Mouse (Mus musculus) limb, embryonic 10.5 days (tissue): Measurements from ENCODE around the gene Kremen2. TPM values are rescaled to one million over a fixed set of nuclear protein-coding genes. Genes with fewer than 3 reads are reported as not detected.

ENCODE experiments used
- DNase-seq: peaks from one replicate; pipeline ENCODE4 v3.0.0-alpha.2; 2017; ENCODE audit warnings: low spot score
- H3K27ac ChIP-seq: fragments of 300-500 bp; sonication (generic); 2 replicates; pipeline ENCODE4 v1.5.1; 2016; ENCODE audit warnings: mild to moderate bottlenecking
- H3K27me3 ChIP-seq: fragments of 300-500 bp; sonication (generic); 2 replicates; pipeline ENCODE4 v1.6.1; 2016; ENCODE audit warnings: low read depth, mild to moderate bottlenecking; ENCODE audit not compliant: poor library complexity, severe bottlenecking
- H3K36me3 ChIP-seq: fragments of 300-500 bp; sonication (generic); 2 replicates; pipeline ENCODE4 v1.6.1; 2016; ENCODE audit warnings: mild to moderate bottlenecking, moderate library complexity
- H3K4me1 ChIP-seq: fragments of 300-500 bp; sonication (generic); 2 replicates; pipeline ENCODE4 v1.6.1; 2016
- H3K4me3 ChIP-seq: fragments of 300-500 bp; sonication (generic); 2 replicates; pipeline ENCODE4 v1.5.1; 2016; ENCODE audit warnings: mild to moderate bottlenecking, moderate library complexity
- H3K9me3 ChIP-seq: fragments of 300-500 bp; sonication (generic); replicated peaks from 2 replicates; pipeline ENCODE4 v1.6.1; 2016; ENCODE audit warnings: mild to moderate bottlenecking
- WGBS: fragments of 180-500 bp; shearing (Covaris S2); methylation state at CpG from one replicate; pipeline ENCODE4 v1.1.7; 2016; 5-methylcytosine and 5-hydroxymethylcytosine counted together
- polyA plus RNA-seq: library from polyadenylated mRNA; unstranded; fragments of >200 nt; fragmentation: Nextera tagmentation; extraction: Ambion mirVana; gene quantifications from 2 replicates; pipeline ENCODE4 v1.2.1, GENCODE M21; 2016

Gene Kremen2
- polyA plus RNA-seq, 1 experiment from 2014 or later = 19.5 TPM

DNA sequence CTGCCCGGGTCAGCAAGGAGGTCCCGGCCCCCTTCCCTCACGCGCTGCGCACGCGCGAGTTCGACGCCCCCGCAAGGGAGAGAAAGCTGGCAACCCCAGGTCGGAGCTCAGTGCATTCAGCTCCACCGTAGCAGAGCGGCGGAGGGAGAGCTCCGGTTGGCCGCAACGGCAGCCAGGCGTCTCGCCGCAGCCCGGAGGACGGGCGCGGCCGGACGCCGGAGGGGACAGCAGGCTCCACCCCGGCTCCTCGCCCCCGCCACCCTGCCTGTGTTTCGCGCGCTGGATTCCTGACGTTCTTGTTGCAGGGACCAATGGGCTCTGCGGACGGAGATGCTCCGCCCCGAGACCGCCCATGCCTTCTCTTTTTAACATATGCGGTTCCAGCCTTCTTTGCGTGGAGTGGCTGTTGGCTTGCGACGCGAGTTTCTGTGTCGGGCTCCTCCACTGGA lies 5.5 kb downstream of the Kremen2 start:
- under 1% methylated on average over 37 of the region's 46 CpGs for WGBS
- Histone ChIP-seq H3K27ac (peak overlapping the region; percentile 78), H3K9me3 (0 out of 2 replicates have a peak, but pooled peaks cover 3% of the 10 kb centered on the region), H3K27me3 (peaks cover 98% of the 10 kb centered on the region), H3K4me3 (peak overlapping the region; percentile 71), H3K4me1 (peaks cover 51% of the 10 kb centered on the region), H3K36me3 (peaks cover 25% of the 10 kb centered on the region)
- DNase-seq = peak; percentile 87

DNA sequence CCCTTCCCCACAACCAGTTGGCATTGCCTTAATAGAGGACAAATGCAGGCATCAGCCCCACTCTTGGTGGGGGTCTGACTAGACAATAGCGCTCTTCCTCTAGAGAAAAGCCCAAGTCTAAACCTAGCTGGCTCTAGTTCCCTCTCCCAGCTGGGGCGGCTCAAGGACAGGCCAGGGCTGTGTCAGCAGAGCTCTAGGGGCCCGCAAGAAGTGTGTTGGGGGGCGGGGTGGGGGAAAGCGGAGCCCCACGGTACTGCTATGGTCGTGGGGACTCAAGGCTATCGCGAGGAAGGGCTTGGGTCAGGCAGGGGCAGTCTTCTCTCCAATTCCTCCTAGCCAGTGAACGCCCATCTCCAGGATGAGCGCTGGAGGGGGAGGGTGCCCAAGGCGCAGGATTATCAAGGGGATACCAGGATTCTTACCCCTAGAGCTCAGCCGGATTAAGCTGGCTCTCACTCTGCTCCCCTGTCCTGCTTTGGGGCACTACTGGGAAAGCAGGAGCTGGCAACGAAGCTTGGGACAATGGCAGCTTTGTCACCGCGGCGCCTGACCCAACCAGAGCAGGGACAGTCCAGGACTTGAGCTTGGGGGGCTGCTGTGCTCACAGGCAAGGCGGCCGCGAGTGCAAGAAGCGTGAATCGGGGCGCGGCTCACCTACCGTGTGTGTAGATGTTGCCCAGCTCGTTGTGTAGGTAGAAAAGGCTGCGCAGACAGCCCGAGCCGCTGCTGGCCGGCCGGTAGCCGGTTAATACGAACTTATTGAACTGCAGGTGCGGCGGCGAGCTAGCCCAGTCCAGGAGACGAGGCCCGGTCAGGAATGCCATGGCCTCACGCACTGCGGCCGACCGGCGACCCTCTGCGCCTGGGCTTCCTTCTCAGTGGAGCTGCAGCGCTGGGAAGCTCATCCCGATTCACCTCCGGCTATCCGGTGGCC lies 6.2 kb downstream of the Kremen2 start:
- 1% methylated on average over 48 of the region's 48 CpGs for WGBS
- peaks cover 44% of the 10 kb centered on the region for H3K4me1 ChIP-seq
- peaks cover 32% of the 10 kb centered on the region for H3K36me3 ChIP-seq
- peak overlapping the region; percentile 71 for H3K4me3 ChIP-seq
- H3K27me3 ChIP-seq = peaks cover 92% of the 10 kb centered on the region
- no peak for DNase-seq
- peak overlapping the region; percentile 78 for H3K27ac ChIP-seq
- H3K9me3 ChIP-seq = 0 out of 2 replicates have a peak, but pooled peaks cover 3% of the 10 kb centered on the region

DNA sequence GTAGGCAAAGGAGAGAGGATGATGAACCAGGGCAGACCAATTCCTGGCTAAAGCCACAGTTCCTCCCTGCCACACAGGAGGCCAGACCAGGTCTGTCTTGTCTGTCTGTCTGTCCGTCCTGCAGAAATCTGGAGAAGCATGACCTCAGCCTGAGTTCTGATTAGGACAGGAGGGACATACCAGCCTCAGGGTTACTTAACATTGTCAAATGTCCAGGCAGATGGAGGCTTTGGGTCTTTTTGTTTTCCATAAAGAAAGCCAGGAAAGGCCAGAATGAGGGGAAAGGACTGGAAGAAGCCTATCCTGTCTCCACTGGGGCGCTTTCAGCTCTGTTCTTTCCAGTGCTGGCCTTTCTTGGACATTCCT lies 6.8 kb downstream of the Kremen2 start:
- Histone ChIP-seq H3K36me3 (peaks cover 38% of the 10 kb centered on the region), H3K27me3 (peaks cover 85% of the 10 kb centered on the region), H3K4me1 (peaks cover 42% of the 10 kb centered on the region), H3K4me3 (peak overlapping the region; percentile 71), H3K27ac (no peak overlapping the region), H3K9me3 (0 out of 2 replicates have a peak, but pooled peaks cover 3% of the 10 kb centered on the region)
- WGBS = 45% methylated on average over 2 of the region's 2 CpGs
- DNase-seq = no peak

DNA sequence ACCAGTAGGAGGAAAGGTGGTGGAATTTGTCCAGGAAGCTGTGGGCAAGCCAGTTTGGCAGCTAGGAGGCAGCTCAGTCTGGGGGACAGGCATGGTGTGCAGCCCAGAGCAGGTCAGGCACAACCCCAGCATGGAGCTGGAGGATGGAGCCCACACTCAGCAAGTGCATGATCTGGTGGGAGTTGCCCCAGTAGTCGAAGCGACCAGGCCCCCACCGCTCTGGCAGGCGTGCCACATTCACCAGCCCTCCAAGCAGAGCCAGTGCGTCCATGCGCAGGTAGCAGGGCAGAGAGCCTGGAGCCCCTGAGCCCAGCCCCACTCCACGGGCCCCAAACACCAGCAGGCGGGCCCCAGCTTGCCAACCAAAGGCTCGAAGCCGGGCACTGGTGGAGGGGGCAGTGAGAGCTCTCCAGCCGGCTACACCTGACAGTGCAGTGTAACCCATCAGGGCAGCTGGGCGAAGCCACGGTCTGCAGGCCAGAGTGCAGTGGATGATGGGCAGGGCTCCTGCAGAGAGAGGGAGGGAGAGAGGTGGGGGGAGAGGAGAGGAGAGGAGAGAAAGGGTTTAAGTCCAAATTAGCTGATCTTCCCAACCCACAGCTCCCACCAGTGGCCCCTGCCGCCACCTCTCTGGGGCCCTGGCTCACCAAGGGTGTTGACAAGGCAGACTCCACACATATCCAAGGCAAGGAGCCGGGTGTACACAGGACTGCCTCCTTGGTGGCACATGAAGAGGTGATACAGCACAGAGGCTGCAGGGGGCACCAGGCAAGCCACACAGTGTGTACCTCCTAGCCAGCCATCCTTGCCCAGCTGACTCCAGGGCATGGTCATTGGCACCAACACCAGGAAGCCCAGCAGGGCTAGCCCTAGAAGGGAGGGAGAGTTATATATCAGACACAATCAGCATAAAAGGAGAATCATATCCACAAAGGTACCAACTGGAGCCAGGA lies 7.9 kb downstream of the Kremen2 start:
- no peak overlapping the region for H3K27ac ChIP-seq
- WGBS = 60% methylated on average over 15 of the region's 15 CpGs
- H3K36me3 ChIP-seq = peaks cover 49% of the 10 kb centered on the region
- 0 out of 2 replicates have a peak, but pooled peaks cover 3% of the 10 kb centered on the region for H3K9me3 ChIP-seq
- no peak overlapping the region for H3K4me3 ChIP-seq
- H3K4me1 ChIP-seq = peaks cover 43% of the 10 kb centered on the region
- peaks cover 75% of the 10 kb centered on the region for H3K27me3 ChIP-seq
- peak; percentile 36 for DNase-seq

DNA sequence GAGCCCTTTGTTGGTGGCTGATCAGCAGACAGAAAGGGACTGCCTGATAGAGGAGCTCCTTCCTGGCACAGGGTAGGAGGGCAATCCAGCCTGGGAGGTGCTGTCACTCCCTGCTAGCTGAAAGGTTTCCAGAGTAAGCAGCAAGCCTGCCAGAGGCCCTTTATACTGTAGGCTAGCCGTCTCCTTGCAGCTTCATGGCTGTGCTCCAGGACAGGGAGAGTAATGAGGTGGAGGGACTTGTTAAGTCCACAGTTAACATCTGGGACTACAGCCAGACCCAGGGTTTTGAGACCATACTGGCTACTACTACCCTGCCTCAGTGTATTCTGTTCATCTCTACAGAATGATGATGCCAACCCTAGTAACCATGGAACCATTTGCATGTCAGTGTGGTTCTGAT lies 11.3 kb downstream of the Kremen2 start:
- Histone ChIP-seq H3K9me3 (0 out of 2 replicates have a peak, but pooled peaks cover 3% of the 10 kb centered on the region), H3K27ac (no peak overlapping the region), H3K27me3 (peaks cover 40% of the 10 kb centered on the region), H3K4me1 (peaks cover 17% of the 10 kb centered on the region), H3K36me3 (peaks cover 53% of the 10 kb centered on the region), H3K4me3 (no peak overlapping the region)
- DNase-seq = no peak
- WGBS = 89% methylated on average over 1 of the region's 1 CpGs

DNA sequence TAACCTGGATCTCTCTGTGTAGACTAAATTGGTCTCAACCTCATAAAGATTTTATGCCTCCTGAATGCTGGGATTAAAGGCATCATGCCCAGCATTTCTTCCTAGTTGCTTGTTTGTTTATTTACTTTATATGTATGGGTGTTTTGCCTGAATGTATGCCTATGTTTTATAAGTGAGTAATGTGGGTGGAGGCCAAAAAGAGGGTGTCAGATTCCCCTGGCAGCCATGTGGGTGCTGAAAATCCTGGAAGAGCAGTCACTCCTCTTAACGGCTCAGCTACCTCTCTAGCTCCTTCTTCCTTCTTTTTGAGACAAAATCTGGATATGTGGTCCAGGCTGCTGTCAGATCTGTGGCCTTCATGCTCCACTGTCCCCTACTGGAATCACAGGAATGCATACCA lies 15.2 kb downstream of the Kremen2 start:
- Histone ChIP-seq H3K9me3 (no peaks in the 10 kb centered on the region), H3K27me3 (0 out of 2 replicates have a peak, but pooled peaks cover 1% of the 10 kb centered on the region), H3K36me3 (peaks cover 31% of the 10 kb centered on the region), H3K4me1 (peaks cover 17% of the 10 kb centered on the region), H3K27ac (no peak overlapping the region), H3K4me3 (no peak overlapping the region)
- 70% methylated on average over 1 of the region's 1 CpGs for WGBS
- no peak for DNase-seq

DNA sequence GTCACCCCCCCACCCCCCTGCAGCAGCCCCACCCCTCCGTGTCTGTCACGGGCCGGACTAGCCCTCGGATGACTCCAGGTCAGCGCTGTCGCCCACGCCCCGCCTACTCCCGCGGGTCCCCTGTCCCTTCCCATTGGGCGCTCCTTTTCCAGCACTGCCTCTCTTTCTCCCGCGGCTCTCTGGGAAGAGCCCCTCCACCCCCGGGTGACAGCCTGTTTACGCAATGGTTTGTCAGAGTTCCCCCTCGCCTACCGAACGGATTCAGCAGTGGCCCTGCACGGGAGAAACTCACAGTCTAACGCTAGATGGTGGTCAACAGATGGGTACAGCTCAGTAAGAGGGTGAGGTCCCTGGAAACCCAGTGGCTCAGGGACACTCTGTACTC lies 18.9 kb downstream of the Kremen2 start:
- H3K36me3 ChIP-seq = no peaks in the 10 kb centered on the region
- no peaks in the 10 kb centered on the region for H3K9me3 ChIP-seq
- no peaks in the 10 kb centered on the region for H3K27me3 ChIP-seq
- H3K4me1 ChIP-seq = peaks cover 16% of the 10 kb centered on the region
- peak; percentile 85 for DNase-seq
- H3K27ac ChIP-seq = peak overlapping the region; percentile 92
- 3% methylated on average over 18 of the region's 20 CpGs for WGBS
- peak overlapping the region; percentile 89 for H3K4me3 ChIP-seq

DNA sequence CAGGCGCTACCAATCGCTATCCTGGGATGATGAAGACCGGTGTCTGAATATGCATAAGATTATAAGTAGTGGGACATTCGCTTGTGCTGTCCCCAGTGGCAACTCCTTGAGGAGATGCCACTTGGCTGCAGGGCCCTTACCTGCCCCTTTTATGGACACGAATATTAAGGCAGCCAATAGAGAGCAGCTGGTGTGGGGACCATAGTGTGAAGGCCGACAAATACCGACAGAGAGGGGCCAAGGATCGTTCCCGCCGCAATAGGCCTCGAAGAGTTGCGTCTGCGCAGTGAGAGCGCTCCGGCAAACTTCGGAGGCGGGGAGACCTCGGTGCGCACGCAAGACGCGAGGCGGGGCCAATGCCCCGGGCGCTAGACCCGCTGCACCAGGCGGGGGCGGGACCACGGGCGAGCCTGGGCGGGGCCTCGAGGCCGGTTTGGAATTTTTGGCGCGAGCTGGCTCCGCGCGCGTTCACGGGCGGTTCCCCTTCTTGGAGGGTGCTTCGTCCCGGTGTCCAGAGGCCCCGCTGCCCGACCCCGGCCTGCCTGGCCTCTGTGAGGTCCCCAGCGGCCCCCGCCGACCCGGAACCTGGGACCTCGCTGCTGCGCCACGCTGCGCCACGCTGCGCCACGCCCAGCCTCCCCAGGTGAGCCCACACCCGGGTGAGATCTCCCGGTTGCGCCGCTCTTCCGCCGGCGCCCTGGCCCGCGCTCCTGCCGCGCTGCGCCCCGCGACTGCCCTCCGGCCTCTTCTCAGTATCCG lies 19.5 kb downstream of the Kremen2 start, which contains the start of gene Pkmyt1:
Gene Pkmyt1, plus strand, starts transcription at position 338 of the 759 bp plus-strand sequence.
- H3K4me1 ChIP-seq = peaks cover 16% of the 10 kb centered on the region
- DNase-seq = peak; percentile 97
- peak within 1 kb of the TSS; percentile 92 for H3K27ac ChIP-seq
- H3K4me3 ChIP-seq = peak within 1 kb of the TSS; percentile 89
- no peaks in the 10 kb centered on the region for H3K27me3 ChIP-seq
- WGBS = 2% methylated on average over 73 of the region's 73 CpGs
- no peaks in the 10 kb centered on the region for H3K36me3 ChIP-seq
- H3K9me3 ChIP-seq = no peaks in the 10 kb centered on the region

DNA sequence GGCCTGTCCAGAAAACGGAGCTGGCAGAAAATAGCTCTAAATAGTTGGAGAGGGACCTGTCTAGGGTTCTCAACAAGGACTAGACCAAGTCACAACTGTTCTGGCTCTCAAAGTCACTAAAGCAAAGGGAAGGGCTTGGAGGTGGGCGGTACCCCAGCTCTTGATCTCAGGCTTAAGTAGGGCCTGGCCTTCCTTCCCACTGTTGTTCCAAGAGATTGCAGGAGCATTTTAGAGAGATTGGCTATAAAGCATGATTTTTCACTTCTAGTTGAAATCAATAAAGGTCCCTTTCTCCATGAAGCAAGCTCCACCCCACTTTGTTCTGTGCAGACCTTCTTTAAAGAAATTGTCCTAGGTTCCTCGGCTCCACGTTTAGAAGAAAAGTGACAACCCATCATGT lies 20.2 kb downstream of the Kremen2 start:
- Histone ChIP-seq H3K36me3 (no peaks in the 10 kb centered on the region), H3K4me1 (peaks cover 16% of the 10 kb centered on the region), H3K27ac (peak overlapping the region; percentile 92), H3K27me3 (peaks cover 4% of the 10 kb centered on the region; the same call in 1 of the 2 replicates), H3K9me3 (no peaks in the 10 kb centered on the region), H3K4me3 (peak overlapping the region; percentile 89)
- no peak for DNase-seq
- 76% methylated on average over 4 of the region's 4 CpGs for WGBS

DNA sequence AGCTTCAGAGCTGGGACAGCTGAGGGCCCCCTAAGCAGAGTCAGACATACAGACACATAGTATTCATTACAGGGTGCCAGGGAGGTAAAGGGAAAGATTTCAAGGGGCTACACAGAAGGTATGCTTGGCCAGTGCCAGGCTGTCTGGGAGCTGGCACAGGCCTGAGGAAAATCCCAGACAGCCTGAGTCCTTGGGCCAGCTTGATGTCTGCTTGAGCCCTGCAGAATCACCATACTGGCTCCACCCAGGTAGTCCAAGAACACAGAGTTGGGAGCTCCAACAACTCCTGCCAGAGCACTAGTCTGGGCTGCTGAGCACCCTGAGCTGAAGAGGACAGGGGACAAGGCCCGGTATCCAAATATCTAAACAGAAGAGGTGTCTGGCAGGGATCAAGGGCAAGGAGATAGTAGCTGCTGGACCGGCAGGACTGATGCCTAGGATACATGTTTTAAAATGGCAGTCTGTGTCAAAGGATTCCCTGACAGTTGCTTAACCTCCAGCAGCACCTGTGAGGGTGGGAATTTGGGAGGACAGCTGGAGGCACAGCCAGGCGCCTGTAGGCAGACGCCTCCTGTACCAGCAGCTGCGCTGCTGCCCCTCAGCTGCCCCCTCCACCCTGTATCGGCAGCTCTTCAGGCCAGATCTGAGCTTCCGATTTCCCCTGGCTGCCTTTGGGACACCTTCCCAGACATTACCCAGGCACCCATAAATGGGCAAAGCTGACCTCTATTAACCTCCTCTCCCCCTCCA lies 23.1 kb downstream of the Kremen2 start, which contains the start of gene 1520401A03Rik:
Gene 1520401A03Rik, minus strand, starts transcription at position 408 of the 750 bp plus-strand sequence.
- DNase-seq = no peak
- Histone ChIP-seq H3K4me1 (peaks cover 16% of the 10 kb centered on the region), H3K36me3 (no peaks in the 10 kb centered on the region), H3K27me3 (peaks cover 7% of the 10 kb centered on the region; the same call in 1 of the 2 replicates), H3K4me3 (no peak within 1 kb of the TSS), H3K27ac (no peak within 1 kb of the TSS), H3K9me3 (no peaks in the 10 kb centered on the region)
- 71% methylated on average over 7 of the region's 7 CpGs for WGBS

DNA sequence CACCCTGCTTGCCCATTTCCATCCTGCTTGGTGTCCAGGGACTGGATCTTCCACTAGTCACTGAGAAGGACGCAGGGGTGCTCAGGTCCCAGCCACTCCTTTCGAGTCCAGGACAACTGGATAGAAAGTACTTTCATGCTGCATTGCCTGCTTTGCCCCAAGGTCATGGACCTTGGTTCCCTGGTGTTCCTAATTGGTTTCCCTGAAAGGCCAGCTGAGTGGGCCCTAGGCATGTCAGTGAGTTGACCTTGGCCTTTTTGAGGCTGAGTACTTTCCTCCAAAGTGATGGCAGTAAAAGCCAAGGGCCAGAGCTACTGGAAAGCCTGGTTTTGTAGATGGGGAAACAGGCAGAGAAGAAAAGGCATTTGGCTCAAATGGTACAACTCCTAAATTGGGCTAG lies 23.7 kb downstream of the Kremen2 start:
- DNase-seq = no peak
- Histone ChIP-seq H3K36me3 (no peaks in the 10 kb centered on the region), H3K27ac (no peak overlapping the region), H3K9me3 (no peaks in the 10 kb centered on the region), H3K27me3 (peaks cover 7% of the 10 kb centered on the region; the same call in 1 of the 2 replicates), H3K4me3 (no peak overlapping the region), H3K4me1 (peaks cover 9% of the 10 kb centered on the region)
- WGBS = 82% methylated on average over 2 of the region's 2 CpGs
